In genomic region chr1:61296831-61297230, GRCm38 (mm10) we compare ENCODE assay signal across 19 mouse cellular contexts.
"Had no signal": no experiment of that assay in that cellular context is flagged by ENCODE, and none has a peak within 500 bp of the region (broad histone marks: within the 10 kb centered on the region; RNA-seq: fewer than 3 reads in every experiment).

No protein-coding gene starts in this region.

- ATAC-seq: liver, postnatal 0 days had no signal

- H3K4me2 ChIP-seq: limb, embryonic 12.5 days; liver, embryonic 13.5 days; lung, embryonic 15.5 days; neural tube, embryonic 12.5 days had no signal

- H3K9me3 ChIP-seq: liver, embryonic 13.5 days; lung, embryonic 15.5 days; neural tube, embryonic 12.5 days had no signal

- H3K4me1 ChIP-seq: liver, embryonic 13.5 days; megakaryocyte, embryonic 14.5 days had no signal

- H3K36me3 ChIP-seq: limb, embryonic 12.5 days; liver, embryonic 13.5 days; lung, embryonic 15.5 days; neural tube, embryonic 12.5 days had no signal

- H3K27ac ChIP-seq: kidney, postnatal 0 days; liver, embryonic 13.5 days; lung, embryonic 15.5 days; macrophage; neural tube, embryonic 12.5 days; stomach, postnatal 0 days had no signal

- H3K9ac ChIP-seq: limb, embryonic 12.5 days; liver, embryonic 13.5 days; liver, postnatal 0 days; lung, embryonic 15.5 days; neural tube, embryonic 12.5 days had no signal

- DNase-seq: kidney, adult 9 months; kidney, postnatal 36 days; layer of hippocampus, adult 9-11 months; layer of hippocampus, postnatal 36 days; liver; liver, embryonic 13.5 days; liver, postnatal 0 days; lung, postnatal 14 days; right cerebral cortex, adult 18-20 months; right cerebral cortex, postnatal 25 days; thymus, postnatal 4 days had no signal

- H3K4me3 ChIP-seq: limb, embryonic 12.5 days; liver, embryonic 13.5 days; lung, embryonic 15.5 days; megakaryocyte, embryonic 14.5 days; myocyte; neural tube, embryonic 12.5 days had no signal

- H3K27me3 ChIP-seq: limb, embryonic 12.5 days; liver, embryonic 13.5 days; lung, embryonic 15.5 days had no signal
